Mouse (Mus musculus): ENCODE measurements around the gene Fsip1. TPM values are rescaled to one million over a fixed set of nuclear protein-coding genes. Genes with fewer than 3 reads are reported as not detected.

Gene Fsip1
- total RNA-seq, 4 experiments from 2014 or later = not detected

DNA sequence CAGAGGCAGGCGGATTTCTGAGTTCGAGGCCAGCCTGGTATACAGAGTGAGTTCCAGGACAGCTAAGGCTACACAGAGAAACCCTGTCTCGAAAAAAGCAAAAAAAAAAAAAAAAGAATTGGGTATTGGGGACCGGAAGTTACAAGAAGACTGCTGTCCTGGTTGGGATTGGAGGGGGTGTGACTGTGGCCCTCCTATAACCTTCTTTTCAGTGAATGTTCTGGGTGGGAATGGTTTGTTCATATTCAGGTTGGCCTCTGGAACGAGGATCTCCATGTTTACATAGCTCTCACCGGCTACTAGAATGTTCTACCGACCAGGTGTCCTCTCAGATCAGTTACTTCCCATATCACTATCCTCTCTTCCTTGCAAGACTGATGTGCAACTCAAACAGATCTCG, 328 bp upstream of the Fsip1 start:
- DNase-seq (ENCODE audit: low spot score in 2 of 2) = no peak

DNA sequence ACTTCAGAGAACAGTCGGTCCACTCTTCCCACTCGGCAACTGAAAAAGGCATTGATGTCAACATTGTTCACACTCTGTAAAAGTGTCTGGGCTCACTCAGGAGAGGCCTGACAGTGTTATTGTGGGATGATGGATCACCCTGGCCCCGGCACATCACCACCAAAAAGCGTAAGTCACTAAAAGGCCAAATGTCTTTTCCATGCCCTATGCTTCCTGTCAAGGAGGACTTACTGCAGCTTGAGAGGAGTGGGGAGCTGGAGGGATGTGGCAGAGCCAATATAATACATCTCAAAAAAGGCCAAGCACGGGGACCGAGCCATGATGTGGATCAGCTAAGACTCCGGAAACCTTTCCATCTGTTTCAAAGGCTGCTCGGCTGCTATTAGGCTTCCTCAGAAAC, 2.2 kb downstream of the Fsip1 start:
- DNase-seq (ENCODE audit: low spot score in 2 of 2) = no peak

DNA sequence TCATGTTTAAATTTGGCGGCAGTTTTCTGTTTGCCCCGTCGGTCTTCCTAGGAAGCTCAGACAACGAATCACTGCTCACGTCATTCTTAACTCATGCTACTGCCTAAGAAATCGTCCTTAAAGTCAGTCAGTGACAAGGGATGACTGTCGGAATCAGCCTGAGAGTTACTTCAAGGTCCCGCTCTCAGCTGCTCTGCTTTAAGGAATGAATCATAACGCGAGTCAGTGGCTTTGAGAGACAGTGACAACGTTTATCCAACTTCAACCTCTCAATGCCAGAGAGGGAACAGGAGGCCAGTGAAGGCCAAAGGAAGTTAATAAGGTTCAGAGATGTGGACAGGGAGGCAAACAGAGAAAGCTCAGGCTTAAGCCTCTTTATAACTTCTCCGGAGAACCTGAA, 7.8 kb downstream of the Fsip1 start:
- no peak for DNase-seq (ENCODE audit: low spot score in 2 of 2)

DNA sequence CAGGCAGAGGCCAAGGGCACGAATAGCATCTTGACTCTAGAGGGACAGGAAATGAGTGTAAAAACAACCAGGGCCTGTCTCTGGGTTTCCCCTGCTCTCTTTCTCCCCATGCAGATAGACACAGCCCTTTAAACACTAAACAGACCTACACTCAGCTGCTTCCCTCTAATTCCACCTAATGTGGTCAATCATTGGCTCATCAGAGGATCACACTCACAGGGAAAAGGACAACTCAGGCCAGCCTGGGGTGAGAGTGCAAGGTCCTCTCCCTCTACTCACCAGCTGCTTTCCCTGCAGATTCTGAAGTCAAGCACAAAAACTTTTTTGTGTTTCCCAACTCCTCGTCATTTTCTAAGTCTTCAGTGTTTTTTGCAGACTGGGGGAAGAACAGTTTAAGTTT, 8.8 kb downstream of the Fsip1 start:
- no peak for DNase-seq (ENCODE audit: low spot score in 2 of 2)

DNA sequence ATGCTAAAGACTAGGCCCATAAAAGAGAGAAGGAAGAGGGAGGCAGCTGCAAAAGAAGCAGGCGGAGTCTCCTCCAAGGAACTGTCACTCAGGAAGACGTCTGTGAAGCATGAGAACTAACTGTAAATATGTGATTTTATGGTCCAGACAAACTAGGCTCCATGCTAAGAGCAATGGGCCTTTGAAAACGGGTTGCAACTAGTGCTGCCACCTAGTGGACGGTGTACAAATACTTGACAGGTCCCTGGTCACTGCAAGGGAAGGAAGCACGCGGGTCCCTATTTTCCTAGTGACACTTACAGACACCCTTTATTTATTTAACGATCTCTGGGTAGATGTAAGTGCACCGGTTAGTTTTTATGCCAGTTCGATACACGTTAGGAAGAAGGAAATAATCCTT, 10.9 kb downstream of the Fsip1 start:
- peak in 1 of 2 experiments; percentile 8 for DNase-seq (ENCODE audit: low spot score in 2 of 2)

DNA sequence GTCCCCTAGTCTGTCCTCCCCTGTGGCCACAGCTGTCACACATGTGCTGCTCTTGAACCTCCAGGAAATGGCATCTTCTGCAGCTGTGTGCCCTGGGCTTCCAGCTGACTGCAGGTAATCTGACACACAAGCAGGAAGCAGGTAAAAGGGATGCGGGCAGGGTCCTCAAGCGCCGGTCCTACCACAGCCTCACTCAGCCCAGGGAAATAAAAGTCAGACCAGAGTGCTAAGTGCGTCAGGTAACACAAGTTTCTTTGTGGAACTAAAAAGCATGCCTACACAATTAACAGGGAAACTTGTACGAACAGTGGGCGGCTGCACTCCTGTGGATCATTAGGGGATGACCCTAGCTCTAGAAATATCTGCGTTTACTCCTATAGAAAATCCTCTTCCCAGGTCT, 20.6 kb downstream of the Fsip1 start:
- no peak for DNase-seq (ENCODE audit: low spot score in 2 of 2)

DNA sequence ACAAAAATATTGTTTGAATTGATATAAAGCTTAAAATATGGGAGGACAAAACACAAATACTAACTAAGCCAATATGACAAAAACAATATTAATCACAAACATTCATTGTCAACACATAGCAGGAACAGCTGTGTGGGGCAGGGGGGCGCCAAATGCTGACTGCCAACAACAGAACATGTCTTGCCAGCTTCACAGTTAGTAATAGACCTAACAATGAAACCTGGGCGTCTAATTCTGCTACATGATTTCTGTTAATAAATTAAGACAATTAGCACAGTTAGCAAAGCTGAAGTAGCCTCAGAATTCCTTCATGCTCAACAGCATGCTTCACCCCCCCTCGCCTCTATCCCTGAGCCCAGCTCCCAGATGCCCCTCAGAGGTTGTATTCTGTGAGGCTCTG, 21.2 kb downstream of the Fsip1 start:
- no peak for DNase-seq (ENCODE audit: low spot score in 2 of 2)

DNA sequence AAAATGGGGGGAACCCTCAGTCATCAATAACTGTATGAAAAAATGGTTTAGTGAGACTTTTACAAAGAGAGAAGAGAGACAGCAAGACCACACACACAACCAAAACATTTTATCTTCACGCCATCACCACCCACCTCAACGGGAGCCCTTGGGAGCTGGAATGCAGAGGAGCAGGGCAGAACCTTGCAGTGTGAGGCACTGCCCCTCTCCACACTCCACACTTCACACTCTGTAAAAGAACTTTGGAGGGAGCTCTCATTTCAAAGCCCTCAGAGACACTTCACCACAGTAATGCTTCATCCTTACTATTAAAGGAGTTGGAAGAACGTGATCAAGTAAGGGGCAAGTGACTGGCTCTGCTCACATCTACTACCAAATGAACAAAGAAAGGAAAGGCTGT, 26.2 kb downstream of the Fsip1 start:
- DNase-seq (ENCODE audit: low spot score in 2 of 2) = no peak

DNA sequence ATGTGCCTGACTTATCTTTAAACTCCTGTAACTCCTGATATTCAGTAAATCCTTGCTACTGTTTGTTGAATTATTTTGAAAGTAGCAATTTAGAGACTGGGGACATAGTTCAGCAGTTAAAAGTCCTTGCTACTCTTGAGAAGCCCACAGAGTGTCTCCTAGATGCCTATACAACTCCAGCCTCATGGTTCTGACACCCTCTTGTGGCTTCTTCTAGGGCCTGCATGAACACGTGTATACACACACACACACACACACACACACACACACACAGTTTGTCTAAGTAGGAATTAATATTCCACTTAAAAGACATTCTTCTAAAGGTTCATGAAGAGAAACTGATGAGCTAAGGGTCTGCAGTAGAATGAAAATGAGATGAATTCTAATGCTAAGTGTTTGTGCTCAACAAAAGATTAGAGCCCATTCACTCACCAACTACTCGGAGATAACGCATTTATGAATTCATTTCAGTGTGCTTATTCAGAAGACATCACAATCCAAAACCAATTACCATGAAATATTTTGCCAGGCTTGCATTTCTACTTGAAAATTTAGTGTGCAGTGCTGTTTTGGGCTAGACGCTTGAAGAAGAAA, 28.2 kb downstream of the Fsip1 start:
- no peak for DNase-seq (ENCODE audit: low spot score in 2 of 2)

DNA sequence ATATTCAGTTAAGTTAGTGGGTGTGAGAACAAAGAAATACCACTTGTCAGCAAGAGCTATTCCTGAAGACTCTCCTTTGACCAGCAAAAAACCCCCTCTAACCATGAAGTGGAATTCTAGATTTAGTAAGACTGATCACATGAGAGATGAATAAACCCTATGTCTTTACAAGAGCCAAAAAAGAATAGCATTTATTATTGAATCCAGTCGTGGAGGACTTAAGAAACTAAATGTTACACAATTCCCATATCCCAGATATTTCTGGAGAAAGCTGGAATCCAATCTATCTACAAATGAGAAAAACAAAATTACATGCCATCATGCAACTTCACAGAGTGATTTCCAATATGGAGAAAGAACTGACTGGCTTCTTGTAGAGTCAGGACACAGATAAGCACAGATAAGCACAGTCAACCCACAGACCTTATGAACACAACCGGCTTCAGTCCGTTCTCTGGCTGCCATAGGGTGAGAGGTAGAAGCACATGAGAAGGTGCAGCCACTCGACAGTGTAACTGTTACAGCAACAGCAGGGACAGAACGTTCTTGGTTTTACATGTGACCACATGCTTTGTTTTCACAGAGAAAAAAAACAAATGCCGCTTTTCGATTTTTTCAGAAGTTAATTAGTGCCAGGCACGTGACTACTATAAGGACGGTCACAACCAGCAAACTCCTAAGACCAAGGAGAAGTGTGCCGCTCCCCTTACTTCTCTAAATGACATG, 31.3 kb downstream of the Fsip1 start:
- no peak for DNase-seq (ENCODE audit: low spot score in 2 of 2)

DNA sequence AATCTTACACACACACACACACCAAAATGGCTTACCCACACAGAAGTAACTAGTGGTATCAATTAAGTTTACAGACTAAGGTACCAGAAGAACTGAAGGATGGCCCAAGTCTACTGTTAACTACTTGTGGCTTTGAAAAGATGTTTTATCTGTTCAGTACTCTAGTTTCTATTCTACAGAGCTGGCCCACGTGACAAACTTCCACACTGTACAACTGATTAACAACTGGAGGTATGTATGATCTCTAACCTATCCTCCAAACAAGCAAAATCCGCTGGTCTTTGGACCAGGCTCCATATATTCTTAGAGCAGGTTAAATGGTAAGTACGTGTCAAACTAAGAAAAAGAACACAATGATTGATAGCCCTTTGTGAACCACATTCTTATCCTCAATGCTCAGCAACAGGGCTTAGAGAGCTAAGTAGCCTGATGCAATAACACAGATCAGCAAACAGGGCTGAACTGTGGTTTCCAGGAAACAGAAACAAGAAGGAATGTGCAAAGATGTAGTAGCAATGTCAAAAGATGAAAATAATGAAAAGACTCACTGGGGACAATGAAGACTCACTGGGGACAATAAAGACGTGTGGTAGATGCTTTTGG, 38.7 kb downstream of the Fsip1 start:
- no peak for DNase-seq (ENCODE audit: low spot score in 2 of 2)

DNA sequence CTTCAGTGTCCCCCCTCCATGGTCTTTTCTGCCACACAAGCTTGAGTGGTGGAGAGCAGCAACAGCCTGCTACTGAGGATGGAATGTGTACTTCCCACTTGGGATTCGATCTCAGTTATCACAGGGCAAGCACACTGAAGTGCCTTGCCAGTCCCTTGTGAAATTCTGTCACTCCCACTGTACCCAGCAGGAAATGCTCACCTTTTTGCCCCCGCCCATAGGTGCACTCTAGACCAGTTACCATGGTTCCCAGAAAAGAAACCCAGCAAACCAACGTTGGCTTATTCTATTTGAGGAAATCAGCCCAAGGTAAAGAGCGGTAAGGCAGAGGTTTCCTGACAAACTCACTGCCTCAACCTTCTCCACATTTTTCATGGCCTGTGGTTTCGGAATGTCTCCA, 47.1 kb downstream of the Fsip1 start:
- DNase-seq (ENCODE audit: low spot score in 2 of 2) = no peak

DNA sequence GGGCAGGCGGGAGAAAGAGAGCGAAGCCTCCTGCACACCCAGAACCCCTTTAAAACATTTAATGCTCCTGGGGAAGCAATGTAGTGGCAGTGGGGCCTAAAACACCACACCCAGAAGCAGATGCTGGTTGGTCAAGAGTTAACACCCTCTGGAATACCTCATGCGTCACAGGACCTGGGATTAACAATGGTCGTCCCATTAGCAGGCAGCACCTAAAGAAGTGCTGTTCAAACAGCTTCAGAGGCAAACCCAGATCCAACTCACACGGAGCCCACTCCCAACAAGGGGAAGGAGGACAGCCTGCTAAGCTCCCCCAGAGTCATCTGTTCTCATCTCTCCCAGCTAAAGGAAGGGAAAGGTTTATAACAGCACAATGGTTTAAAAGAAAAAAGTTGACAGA, 48.1 kb downstream of the Fsip1 start:
- DNase-seq (ENCODE audit: low spot score in 2 of 2) = no peak

DNA sequence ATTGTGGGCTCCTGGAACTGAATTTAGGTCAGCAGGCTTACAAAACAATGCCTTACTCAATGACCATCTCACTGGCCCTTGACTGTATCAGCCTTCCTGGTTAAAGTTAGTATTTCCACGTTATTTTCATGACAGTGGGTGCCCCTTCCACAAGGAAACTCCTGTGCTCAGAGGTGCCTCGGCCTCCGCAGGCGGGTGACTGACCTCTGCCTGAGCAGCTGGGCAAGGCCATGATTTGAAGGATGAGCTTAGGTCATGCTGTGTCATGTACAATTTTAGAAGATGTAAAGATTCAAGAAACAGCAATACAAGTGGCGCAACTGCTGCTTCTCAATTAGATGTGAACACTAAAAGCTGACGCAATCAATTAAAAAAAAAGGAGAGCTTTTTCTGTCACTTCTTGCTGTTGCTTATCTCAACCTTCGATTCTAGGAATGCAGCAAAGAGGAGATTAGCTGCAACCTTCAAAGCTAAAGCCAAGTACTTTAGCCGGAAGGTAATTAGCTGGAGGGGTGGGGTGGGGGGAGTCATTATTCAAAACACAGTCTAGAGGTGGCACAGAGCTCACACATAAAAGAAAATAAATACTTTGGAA, 50.7 kb downstream of the Fsip1 start:
- DNase-seq (ENCODE audit: low spot score in 2 of 2) = no peak

DNA sequence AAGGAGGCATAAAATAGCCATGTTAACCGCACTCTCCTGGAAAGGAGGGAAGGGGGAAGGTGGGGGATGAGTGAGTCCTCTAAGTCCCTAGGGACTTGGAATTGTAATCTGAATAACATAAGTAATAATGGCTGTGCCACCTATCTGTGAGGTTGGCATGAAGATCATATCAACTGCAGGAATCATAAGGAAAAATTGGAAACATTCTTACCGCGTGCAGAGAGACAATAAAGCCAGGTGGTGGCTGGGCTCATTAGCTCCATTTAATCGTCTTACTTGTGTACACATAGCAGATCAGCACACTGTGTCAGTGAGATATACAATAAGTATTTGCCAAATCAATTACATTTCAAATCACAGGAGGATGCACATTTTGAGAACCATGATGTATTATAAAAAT, 52.1 kb downstream of the Fsip1 start:
- DNase-seq (ENCODE audit: low spot score in 2 of 2) = no peak

DNA sequence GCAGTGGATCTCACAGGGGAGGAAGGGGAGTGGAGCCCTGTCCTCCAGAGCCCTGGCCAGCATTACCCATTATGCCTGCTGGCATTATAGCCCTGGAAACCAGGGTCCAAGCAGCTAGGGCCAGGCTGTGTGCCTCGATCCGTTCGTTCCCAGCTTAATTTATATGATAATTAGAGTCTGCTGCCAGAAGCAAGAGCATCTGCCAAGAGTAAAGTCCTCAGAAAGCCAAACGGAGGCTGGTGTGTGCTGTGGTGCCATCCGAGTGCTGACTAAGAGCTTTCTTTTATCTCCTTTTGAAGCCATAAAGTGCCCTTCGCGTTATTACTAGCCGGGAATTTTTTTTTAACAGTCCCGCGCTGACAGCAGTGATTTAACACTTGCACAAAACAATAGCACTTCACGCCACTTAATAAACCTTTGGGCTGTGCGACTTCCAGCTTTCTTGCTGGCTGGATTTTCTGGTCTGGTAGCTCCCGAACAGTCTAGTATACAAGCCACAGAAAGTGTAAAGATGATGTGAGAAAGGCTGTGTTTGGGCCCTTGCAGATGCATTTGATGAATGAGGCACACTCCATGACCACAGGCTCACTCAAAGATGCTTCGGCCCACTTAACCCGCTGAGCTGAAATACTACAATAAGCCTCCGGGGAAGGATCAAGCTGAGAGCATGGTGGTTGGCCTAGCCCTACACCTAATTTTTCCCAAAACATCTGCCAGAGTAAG, 52.9 kb downstream of the Fsip1 start:
- DNase-seq (ENCODE audit: low spot score in 2 of 2) = no peak

DNA sequence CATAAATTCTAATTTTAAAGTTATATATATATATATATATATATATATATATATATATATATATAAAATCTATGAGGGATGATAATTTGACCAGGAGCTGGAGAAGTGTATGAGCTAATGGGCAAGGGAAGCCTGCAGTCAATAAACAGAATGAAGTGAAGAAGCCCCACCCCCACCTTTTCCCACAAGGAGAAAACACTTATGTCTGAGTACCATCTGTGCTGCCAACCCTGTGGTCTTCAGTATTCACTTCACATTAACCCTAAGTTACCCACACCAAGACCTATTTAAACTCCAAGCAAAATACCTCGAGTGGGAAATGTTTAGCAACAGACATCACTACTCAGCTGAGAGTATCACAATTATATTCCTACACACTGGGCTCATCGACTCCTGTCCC, 53.8 kb downstream of the Fsip1 start:
- DNase-seq (ENCODE audit: low spot score in 2 of 2) = no peak

DNA sequence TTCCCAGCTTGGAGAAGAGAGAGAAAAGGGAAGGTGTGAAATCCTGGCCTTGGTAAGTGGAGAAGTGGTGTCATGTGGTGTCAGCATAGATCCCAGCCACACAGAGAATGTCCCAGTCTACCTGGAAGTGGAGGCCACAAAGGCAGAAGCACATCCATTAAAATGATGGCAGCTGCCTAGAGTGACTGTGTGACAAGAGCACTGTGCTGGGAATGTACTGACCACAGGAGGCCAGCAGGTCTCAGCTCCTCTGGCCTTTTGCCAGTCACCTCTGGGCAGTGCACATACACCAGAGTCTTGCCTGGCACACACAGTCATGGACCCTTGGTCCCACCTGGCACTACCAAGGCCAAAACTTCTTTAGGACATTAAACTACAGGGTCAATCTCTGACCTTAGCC, 54.8 kb downstream of the Fsip1 start:
- no peak for DNase-seq (ENCODE audit: low spot score in 2 of 2)

DNA sequence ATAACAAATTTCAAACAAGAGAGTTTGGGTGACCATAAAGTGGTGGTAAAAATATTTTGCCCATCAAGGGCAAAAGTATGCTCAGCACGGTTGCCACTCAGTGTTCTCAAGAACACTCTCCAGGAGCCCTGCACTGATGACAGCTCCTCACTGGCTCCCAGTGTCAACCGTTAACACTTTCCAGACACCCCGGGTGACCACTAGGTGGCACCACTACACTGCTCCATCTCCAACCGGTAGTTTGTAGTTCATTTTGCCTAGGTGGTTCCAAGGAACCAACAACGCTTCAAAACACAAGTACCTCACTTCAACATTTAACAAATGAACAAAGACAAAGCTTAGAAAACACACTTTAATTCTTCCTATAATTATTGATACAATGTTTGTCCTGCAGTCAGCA, 56.9 kb downstream of the Fsip1 start:
- peak; percentile 42 to 49 for DNase-seq (ENCODE audit: low spot score in 2 of 2)

DNA sequence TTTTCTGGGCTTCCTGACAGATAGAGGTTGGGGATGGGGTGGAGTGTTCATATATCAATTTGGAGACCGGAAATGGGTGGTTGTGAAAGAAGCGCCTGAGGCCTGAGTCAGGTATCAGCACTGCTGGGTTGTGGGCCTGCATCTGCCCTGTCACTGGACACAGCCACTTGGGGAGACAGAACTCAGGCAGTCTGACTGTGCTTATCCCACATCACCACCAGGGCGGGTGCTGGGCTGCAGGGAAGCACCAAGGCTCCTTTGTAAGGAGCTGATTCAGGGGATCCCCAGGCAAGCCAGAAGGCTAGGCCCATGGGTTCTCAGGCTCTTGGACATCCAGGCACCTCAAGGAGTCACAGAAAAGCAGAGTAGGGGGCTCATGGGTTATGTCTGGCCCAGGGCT, 59.8 kb downstream of the Fsip1 start:
- no peak for DNase-seq (ENCODE audit: low spot score in 2 of 2)

DNA sequence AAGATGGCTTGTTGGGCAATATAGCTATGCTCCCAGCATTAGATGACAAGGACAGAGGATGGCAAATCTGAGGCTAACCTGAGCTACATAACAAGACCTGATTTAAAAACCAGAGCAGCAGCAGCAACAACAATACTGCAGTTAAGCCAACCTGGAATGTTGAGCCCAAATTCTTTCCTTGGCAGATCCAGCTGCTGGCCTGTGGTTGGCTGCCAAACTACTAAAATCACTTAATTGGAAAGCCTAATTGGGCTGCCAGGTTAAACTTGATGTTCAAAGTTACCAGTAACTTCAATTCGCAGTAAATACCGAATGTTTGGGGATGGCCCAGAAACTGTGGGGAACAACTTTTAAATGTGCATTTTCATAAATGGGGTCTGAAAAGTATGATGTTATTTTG, 74.6 kb downstream of the Fsip1 start:
- DNase-seq (ENCODE audit: low spot score in 2 of 2) = no peak

All from gastrocnemius, adult 8-10 months (tissue).